Mouse (Mus musculus) CH12.LX (cell line): Measurements from ENCODE around the gene Zfp870. TPM values are rescaled to one million over a fixed set of nuclear protein-coding genes. Genes with fewer than 3 reads are reported as not detected.

Experiments
- DNase-seq: peaks from one replicate; pipeline ENCODE4 v3.0.0-alpha.2; 2013; ENCODE audit errors: extremely low read depth
- H3K27ac ChIP-seq: 2 replicates; pipeline ENCODE4 v1.5.1; 2012; ENCODE audit warnings: low read depth, mild to moderate bottlenecking, control low read depth, moderate library complexity; ENCODE audit not compliant: insufficient read depth
- H3K27me3 ChIP-seq: replicated peaks from 2 replicates; pipeline ENCODE3; 2012; ENCODE audit warnings: inconsistent platforms
- H3K36me3 ChIP-seq, 2 experiments: replicated peaks in 1 of 2; 2 replicates each; pipeline versions ENCODE3 to v1.6.1; 2012; ENCODE audit warnings: inconsistent platforms in 1 of 2, low read length in 1 of 2, mild to moderate bottlenecking in 1 of 2, mixed read lengths in 1 of 2, moderate library complexity in 1 of 2; ENCODE audit not compliant: control insufficient read depth in 1 of 2, insufficient read depth in 1 of 2
- H3K4me1 ChIP-seq, 2 experiments: 2 replicates each; pipeline ENCODE4 v1.6.1; 2012; ENCODE audit warnings: inconsistent platforms in 1 of 2, moderate library complexity in 1 of 2; ENCODE audit not compliant: insufficient read depth in 2 of 2, control insufficient read depth in 1 of 2
- H3K4me2 ChIP-seq: 2 replicates; pipeline ENCODE4 v1.6.1; 2012; ENCODE audit warnings: low read depth, mild to moderate bottlenecking, control low read depth; ENCODE audit not compliant: poor library complexity, insufficient read depth, severe bottlenecking
- H3K4me3 ChIP-seq, 3 experiments: fragments of 150-350 bp in 1 of 3; sonication (generic) in 1 of 3; replicated peaks in 1 of 3; 2 replicates each; pipeline versions ENCODE3 to v1.5.1; 2011 to 2012; ENCODE audit warnings: low read depth in 2 of 3, low read length in 2 of 3, mild to moderate bottlenecking in 2 of 3, moderate library complexity in 2 of 3, control low read depth in 1 of 3, improper control_type of control experiment in 1 of 3, inconsistent platforms in 1 of 3, mixed read lengths in 1 of 3; ENCODE audit not compliant: poor library complexity in 1 of 3
- H3K79me2 ChIP-seq: replicated peaks from 2 replicates; pipeline ENCODE4 v1.6.1; 2012; ENCODE audit warnings: mild to moderate bottlenecking, moderate library complexity; ENCODE audit not compliant: control insufficient read depth, poor library complexity, insufficient read depth, severe bottlenecking; ENCODE audit errors: extremely low read depth
- H3K9ac ChIP-seq: 2 replicates; pipeline ENCODE4 v1.6.1; 2012; ENCODE audit warnings: low read depth, mild to moderate bottlenecking, control low read depth, moderate library complexity; ENCODE audit not compliant: insufficient read depth
- H3K9me3 ChIP-seq: replicated peaks from 2 replicates; pipeline ENCODE3; 2012; ENCODE audit warnings: low read length, inconsistent platforms, mixed read lengths
- BHLHE40 ChIP-seq: IDR thresholded peaks from 2 replicates; pipeline ENCODE4 v1.6.1; 2011; ENCODE audit warnings: mild to moderate bottlenecking, low read depth, low read length, improper control_type of control experiment
- CHD1 ChIP-seq: IDR thresholded peaks from 2 replicates; pipeline ENCODE4 v1.6.1; 2012; ENCODE audit warnings: low read depth, low read length, improper control_type of control experiment, inconsistent platforms
- CHD2 ChIP-seq: IDR thresholded peaks from 2 replicates; pipeline ENCODE4 v1.6.1; 2011; ENCODE audit warnings: low read length, improper control_type of control experiment
- CTCF ChIP-seq, 2 experiments: IDR thresholded peaks in 1 of 2; conservative IDR thresholded peaks in 1 of 2; 2 replicates each; pipeline ENCODE4 v1.5.1; 2011 to 2012; ENCODE audit warnings: low read depth in 2 of 2, low read length in 2 of 2, improper control_type of control experiment in 1 of 2, inconsistent platforms in 1 of 2, mild to moderate bottlenecking in 1 of 2, moderate library complexity in 1 of 2
- E2F4 ChIP-seq: IDR thresholded peaks from 2 replicates; pipeline ENCODE4 v1.6.1; 2011; ENCODE audit warnings: low read depth, low read length, improper control_type of control experiment; ENCODE audit not compliant: insufficient replicate concordance
- HCFC1 ChIP-seq: IDR thresholded peaks from 2 replicates; pipeline ENCODE4 v1.6.1; 2012; ENCODE audit warnings: low read depth, mild to moderate bottlenecking, inconsistent platforms, low read length, improper control_type of control experiment
- IRF4 ChIP-seq: IDR thresholded peaks from 2 replicates; pipeline ENCODE4 v1.6.1; 2014; ENCODE audit warnings: low read depth, mild to moderate bottlenecking, inconsistent platforms, low read length, improper control_type of control experiment
- JUND ChIP-seq: conservative IDR thresholded peaks from 2 replicates; pipeline ENCODE4 v1.6.1; 2011; ENCODE audit warnings: low read depth, low read length, improper control_type of control experiment
- KAT2A ChIP-seq: IDR thresholded peaks from 2 replicates; pipeline ENCODE4 v1.6.1; 2012; ENCODE audit warnings: low read length, improper control_type of control experiment, inconsistent platforms; ENCODE audit not compliant: insufficient replicate concordance
- MAZ ChIP-seq: IDR thresholded peaks from 2 replicates; pipeline ENCODE4 v1.6.1; 2012; ENCODE audit warnings: low read depth, mild to moderate bottlenecking, inconsistent platforms, low read length, improper control_type of control experiment, moderate library complexity
- MXI1 ChIP-seq: IDR thresholded peaks from 2 replicates; pipeline ENCODE4 v1.6.1; 2011; ENCODE audit warnings: mild to moderate bottlenecking, low read depth, low read length, improper control_type of control experiment
- MYC ChIP-seq: IDR thresholded peaks from 2 replicates; pipeline ENCODE4 v1.6.1; 2011; ENCODE audit warnings: low read depth, mild to moderate bottlenecking, improper control_type of control experiment, low read length
- NELFE ChIP-seq: IDR thresholded peaks from 2 replicates; pipeline ENCODE4 v1.6.1; 2011; ENCODE audit warnings: low read depth, low read length, improper control_type of control experiment
- POLR2A ChIP-seq: IDR thresholded peaks from 2 replicates; pipeline ENCODE4 v1.6.1; 2011; ENCODE audit warnings: low read depth, mild to moderate bottlenecking, improper control_type of control experiment, low read length
- POLR2AphosphoS2 ChIP-seq: IDR thresholded peaks from 2 replicates; pipeline ENCODE4 v1.6.1; 2011; ENCODE audit warnings: low read depth, low read length, improper control_type of control experiment
- RAD21 ChIP-seq: IDR thresholded peaks from 2 replicates; pipeline ENCODE4 v1.6.1; 2011; ENCODE audit warnings: low read depth, mild to moderate bottlenecking, low read length, improper control_type of control experiment, moderate library complexity
- RCOR1 ChIP-seq: conservative IDR thresholded peaks from 2 replicates; pipeline ENCODE4 v1.6.1; 2012; ENCODE audit warnings: low read depth, mild to moderate bottlenecking, inconsistent platforms, low read length, improper control_type of control experiment
- SIN3A ChIP-seq: IDR thresholded peaks from 2 replicates; pipeline ENCODE4 v1.6.1; 2012; ENCODE audit warnings: low read length, improper control_type of control experiment, inconsistent platforms
- SMC3 ChIP-seq: IDR thresholded peaks from 2 replicates; pipeline ENCODE4 v1.6.1; 2011; ENCODE audit warnings: low read depth, low read length, improper control_type of control experiment
- ZC3H11A ChIP-seq: IDR thresholded peaks from 2 replicates; pipeline ENCODE4 v1.6.1; 2012; ENCODE audit warnings: low read depth, mild to moderate bottlenecking, inconsistent platforms, low read length, improper control_type of control experiment
- ZKSCAN1 ChIP-seq: IDR thresholded peaks from 2 replicates; pipeline ENCODE4 v1.6.1; 2012; ENCODE audit warnings: low read depth, inconsistent platforms, low read length, improper control_type of control experiment, borderline replicate concordance
- ZMIZ1 ChIP-seq: IDR thresholded peaks from 2 replicates; pipeline ENCODE4 v1.6.1; 2012; ENCODE audit warnings: low read depth, mild to moderate bottlenecking, inconsistent platforms, low read length, improper control_type of control experiment
- dilution Hi-C: fragments of 300-500 bp; cut with MboI; formaldehyde crosslinking; loops from 2 replicates; pipeline ENCODE4 v1.14.3; 2020; ENCODE audit warnings: low sequenced_read_pairs; ENCODE audit not compliant: extremely low pct_unique_long_range_greater_than_20kb, extremely low pct_ligation_motif_present
- in situ Hi-C: fragments of 300-500 bp; cut with MboI; formaldehyde crosslinking; loops from 3 replicates; pipeline ENCODE4 v1.14.3; 2019; ENCODE audit warnings: low sequenced_read_pairs, low pct_ligation_motif_present, low pct_unique_long_range_greater_than_20kb, mixed read lengths
- polyA plus RNA-seq: library from polyadenylated mRNA; unstranded; fragments of >175 nt; gene quantifications from 2 replicates; pipeline ENCODE4 v1.2.1, GENCODE M21; 2012; ENCODE audit warnings: low read depth; ENCODE audit not compliant: insufficient read length
- total RNA-seq, 2 experiments: library from RNA; depleted of rRNA; stranded (reverse); fragments of 300-350 nt in 1 of 2; fragments of >200 nt in 1 of 2; gene quantifications; 2 replicates each; pipeline ENCODE4 v1.2.3; 2012 to 2014

Gene Zfp870
- total and polyA plus RNA-seq, 3 experiments: 3.4 to 10.4 (median 5.8) TPM

- Histone ChIP-seq H3K4me1 (peaks cover 0 to 4% of the 10 kb centered on the region in 2 experiments; a peak in 2 of 4 replicates), H3K4me3 (no peak overlapping the region), H3K27me3 (peaks cover 16% of the 10 kb centered on the region), H3K79me2 (no peaks in the 10 kb centered on the region), H3K4me2 (no peak overlapping the region), H3K9ac (no peak overlapping the region), H3K36me3 (no peaks in the 10 kb centered on the region), H3K9me3 (no peaks in the 10 kb centered on the region), H3K27ac (no peak overlapping the region)
- TF ChIP-seq ZKSCAN1 (no peak), SMC3 (peak; percentile 57), CHD1 (no peak), RAD21 (peak; percentile 62), RCOR1 (no peak), BHLHE40 (peak; percentile 56; the same call in 1 of the 2 replicates), IRF4 (0 out of 2 replicates have a peak, but pooled peaks have one; percentile 18), POLR2A (no peak), MYC (peak; percentile 44; the same call in 1 of the 2 replicates), MXI1 (no peak), CTCF (conservative IDR thresholded peaks at IDR 0.05 in 1 of 2, IDR thresholded peaks at IDR 0.05 in 1 of 2; ENCODE audit: low read depth in 2 of 2, low read length in 2 of 2) (peak; percentile 16 to 71; a peak in 2 of 4 replicates), ZC3H11A (0 out of 2 replicates have a peak, but pooled peaks have one; percentile 4), MAZ (no peak), JUND (no peak), ZMIZ1 (no peak)
- in situ Hi-C loops (no loop called here), dilution Hi-C loops (no loop called here)
- peak; percentile 45 for DNase-seq
These were observed 13.0 kb upstream of the Zfp870 start for GRCm38 (mm10) chr17:32904414-32904813.

- dilution Hi-C loops (no loop called here), in situ Hi-C loops (no loop called here)
- Histone ChIP-seq H3K4me2 (no peak overlapping the region), H3K9ac (no peak overlapping the region), H3K79me2 (no peaks in the 10 kb centered on the region), H3K4me1 (peaks cover 0 to 19% of the 10 kb centered on the region in 2 experiments; a peak in 2 of 4 replicates), H3K36me3 (no peaks in the 10 kb centered on the region), H3K27me3 (no peaks in the 10 kb centered on the region), H3K9me3 (no peaks in the 10 kb centered on the region), H3K27ac (no peak overlapping the region), H3K4me3 (no peak overlapping the region)
- no peak for DNase-seq
- TF ChIP-seq KAT2A (no peak), CTCF (conservative IDR thresholded peaks at IDR 0.05 in 1 of 2, IDR thresholded peaks at IDR 0.05 in 1 of 2; ENCODE audit: low read depth in 2 of 2, low read length in 2 of 2) (no peak), E2F4 (no peak), SIN3A (no peak), ZC3H11A (no peak), ZKSCAN1 (no peak), CHD2 (no peak), HCFC1 (no peak), NELFE (no peak), MAZ (no peak), POLR2AphosphoS2 (no peak)
These were observed 10.5 kb upstream of the Zfp870 start for GRCm38 (mm10) chr17:32901751-32902525.
